Mouse (Mus musculus) CD4-positive, CD25-positive, alpha-beta regulatory T cell, adult 2 months (primary cell): Measurements from ENCODE around the gene Mfap3.

Experiments
- DNase-seq: peaks from one replicate; pipeline ENCODE4 v3.0.0-alpha.2; 2012; ENCODE audit warnings: low read depth, low spot score

Gene Mfap3

DNA sequence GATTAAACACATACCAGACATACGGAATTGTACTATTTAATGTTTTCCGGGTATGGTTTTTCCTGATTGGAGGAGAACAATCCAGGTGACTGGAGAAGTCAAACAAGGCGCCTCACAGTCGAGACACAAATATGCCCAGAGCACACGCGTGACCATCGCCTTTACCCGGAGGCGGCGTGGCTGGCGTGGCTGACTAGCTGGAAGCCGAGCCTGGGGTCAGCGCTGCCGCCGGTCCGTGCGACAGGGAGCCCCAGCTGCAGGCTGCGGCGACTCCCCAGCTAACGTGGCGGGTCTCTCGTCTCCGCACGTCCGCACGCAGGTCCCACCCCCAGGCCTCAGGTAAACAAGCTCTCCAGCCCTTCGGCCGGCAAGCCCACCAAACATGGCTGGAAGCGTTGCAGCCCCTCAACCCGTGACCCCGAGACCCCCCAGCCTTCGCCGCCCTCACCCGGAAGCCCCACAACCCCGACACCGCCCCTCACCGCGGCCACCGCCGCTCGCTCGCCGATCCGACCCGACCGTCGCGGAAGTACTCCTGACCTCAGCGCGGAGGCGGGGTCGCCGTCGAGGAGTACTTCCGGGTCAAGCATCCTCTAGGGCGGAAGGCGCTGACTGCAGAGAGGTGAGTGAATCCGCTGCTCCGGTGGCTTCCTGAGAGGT, at the start of gene Mfap3, which contains the start of gene Fam114a2:
Mfap3 (plus strand) TSS at position 574 of the 660 bp plus-strand sequence.
Fam114a2 (minus strand) TSS at position 527 of the 660 bp plus-strand sequence.
- peak; percentile 96 for DNase-seq

DNA sequence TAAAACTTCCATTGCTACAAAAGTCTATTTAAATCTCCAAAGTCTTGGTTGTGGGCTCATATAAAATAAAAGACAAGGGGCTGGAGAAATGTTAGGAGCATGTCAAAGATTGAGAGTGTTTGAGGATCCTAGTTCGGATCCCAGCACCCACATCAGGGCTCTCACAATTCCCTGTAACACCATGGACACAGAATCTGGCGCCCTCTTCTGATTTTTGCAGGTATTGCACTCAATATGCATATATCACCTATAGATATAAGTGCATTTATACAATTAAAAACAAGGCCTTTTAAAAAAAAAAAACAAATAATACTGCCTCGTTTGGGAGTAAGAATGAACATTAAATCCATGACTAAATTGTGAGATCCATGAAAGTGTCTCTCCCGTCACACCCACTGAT, 49.8 kb upstream of the Mfap3 start:
- peak; percentile 47 for DNase-seq

DNA sequence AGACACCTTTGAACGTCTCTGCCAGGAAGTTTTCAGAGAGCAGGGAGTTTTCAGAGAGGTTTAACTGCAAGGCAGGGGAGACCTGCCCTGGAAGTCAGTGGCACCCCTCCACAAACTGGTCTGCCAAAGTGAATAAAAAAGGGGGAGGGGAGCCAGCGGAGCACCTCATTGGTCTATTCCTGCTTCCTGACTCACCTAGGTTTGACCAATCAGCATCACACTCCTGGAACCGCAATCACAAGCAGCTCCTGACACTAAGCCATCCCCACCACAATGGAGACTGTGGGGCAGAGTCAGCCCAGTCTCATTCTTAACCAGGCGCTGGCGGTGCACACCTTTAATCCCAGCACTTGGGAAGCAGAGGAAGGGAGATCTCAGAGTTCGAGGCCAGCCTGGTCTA, 48.4 kb upstream of the Mfap3 start:
- no peak for DNase-seq

DNA sequence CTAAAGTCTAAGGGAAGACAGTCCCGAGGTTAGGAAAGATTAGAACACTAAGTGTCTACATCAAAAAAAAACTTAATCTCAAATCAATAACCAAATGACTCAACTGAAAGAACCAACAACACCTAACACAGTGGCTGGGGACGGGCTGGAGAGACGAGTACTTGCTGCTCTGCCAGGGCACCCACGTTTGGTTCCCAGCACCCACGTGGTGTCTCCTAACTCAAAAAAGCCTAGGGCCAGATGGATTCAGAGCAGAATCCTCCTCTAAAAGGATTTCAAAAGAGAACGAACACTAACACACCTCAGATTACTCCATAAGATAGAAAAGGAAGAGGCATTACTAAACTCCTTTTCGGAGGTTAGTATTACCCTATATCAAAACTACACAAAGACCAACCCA, 47.5 kb upstream of the Mfap3 start:
- DNase-seq: no peak

DNA sequence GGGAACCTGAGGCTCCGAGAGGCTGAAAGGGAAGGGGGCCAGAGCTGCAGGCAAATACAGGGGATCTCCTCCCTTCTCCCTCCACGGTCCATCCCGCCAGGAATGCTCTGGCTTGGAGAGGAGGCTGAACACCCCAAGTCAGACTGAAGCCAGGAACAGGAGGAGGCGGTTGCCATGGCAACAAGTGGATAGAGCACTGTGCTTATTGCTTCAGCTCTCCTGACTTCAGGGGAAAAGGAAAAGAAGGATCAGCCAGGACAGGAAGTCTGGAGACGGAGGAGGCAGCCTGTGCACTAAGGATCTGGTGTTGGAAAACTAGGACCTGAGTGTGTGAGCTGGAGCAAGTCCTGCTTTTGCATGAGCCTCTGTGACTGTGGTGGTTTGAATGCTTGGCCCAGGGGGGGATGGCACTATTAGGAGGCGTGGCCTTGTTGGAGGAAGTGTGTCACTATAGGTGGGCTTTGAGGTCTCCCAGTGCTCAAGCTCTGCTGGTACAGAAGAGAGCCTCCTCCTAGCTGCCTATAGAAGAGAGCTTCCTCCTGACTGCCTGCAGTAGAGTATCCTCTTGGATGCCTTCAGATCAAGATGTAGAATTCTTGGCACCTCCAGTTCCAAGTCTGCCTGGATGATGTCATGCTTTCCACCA, 44.0 kb upstream of the Mfap3 start:
- no peak for DNase-seq

DNA sequence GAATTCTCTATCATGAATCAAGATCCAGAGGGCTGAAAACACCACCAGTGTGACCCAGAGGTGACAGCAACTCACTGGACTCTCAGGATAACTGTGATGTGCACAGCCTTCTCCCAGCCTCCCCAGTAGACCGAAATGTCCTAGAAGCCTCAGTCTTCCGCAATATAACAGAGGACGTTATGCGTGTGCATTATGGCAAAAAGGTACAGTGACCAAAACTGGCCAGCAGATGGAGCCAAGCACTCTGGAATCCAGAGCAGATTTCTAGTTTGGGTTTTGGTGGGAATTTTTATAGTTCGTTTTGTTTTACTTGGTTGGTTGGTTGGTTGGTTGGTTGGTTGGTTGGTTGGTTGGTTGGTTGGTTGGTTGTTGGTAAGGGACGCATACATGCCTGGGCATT, 43.3 kb upstream of the Mfap3 start:
- DNase-seq: peak; percentile 56

DNA sequence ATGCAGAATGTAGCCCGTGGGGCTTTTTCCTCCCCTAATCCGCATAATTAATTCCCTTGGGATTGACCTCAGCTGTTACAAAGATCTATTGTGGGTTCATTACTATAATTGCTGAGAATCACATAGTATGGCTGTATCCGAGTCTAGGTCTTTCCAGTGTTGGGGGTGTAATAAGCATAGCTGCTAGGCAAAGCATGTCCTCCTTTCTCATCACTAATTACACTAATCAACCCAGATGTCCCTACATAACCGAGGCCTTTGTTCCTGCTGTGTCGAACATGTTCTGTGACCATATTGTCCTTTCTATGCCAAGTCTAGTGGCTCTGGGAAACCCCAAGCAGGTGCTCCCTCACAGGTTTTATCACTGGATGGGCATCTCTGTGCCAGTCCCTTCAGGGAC, 40.4 kb upstream of the Mfap3 start:
- no peak for DNase-seq

DNA sequence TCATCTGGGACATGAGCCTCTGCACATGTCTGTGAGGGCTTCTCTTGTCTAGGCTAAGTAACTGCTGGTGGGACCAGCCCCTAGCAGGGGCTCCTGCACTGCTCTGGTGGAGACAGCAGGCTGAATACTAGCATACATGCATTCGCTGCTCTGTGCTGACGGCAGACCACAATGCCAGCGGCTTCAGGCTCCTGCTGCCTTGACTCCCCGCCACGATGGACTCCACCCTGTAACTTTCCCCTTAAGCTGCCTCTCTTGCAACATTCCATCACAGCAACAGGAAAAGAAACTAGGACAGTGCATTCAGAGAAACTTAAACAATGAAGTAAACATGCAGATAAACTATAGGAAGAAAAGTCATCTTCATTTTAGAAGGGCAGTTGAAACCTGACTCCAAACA, 30.0 kb upstream of the Mfap3 start:
- no peak for DNase-seq

DNA sequence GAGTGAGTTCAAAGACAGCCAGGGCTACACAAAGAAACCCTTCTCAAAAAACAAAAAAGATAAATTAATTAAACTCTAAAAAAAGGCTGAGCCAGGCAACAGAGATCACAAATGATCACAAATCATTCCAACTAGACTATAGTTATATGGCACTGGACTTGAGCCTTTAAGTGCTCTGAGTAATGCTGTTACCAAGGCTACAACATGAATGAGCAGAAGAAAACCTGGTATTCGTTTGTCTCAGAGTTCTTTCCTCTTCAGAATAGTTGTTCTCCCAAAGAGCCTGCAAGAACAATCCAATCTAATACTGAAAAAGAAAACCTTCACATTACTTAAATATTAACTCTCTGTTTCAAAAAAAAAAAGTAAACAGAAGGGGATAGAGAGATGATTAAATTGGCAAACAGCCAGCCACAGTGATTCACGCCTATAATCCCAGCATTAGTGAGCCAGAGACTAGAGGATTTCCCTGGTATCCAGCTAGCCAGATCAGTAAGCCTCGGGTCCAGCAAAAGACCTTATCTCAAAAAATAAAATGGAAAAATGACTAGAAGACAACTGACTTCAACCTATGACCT, 21.9 kb upstream of the Mfap3 start:
- DNase-seq: no peak

DNA sequence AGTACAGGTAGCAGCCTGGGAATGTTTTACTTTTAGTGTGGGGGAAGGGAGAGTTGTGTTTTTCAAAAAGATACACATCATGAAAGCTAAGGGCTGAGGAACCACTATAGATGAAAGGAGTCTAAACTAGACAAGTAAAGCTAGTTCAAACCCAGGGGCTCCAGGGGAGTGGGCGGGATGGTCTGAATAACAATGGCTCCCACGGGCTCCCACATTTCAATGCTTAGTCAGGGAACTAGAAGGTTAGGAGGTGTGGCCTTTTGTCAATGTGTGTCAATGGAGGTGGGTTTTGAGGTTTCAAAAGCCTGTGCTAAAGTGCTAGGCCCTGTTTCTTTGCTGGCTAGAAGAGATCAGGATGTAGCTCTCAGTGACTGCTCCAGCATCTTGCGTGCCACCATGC, 20.8 kb upstream of the Mfap3 start:
- DNase-seq: no peak

DNA sequence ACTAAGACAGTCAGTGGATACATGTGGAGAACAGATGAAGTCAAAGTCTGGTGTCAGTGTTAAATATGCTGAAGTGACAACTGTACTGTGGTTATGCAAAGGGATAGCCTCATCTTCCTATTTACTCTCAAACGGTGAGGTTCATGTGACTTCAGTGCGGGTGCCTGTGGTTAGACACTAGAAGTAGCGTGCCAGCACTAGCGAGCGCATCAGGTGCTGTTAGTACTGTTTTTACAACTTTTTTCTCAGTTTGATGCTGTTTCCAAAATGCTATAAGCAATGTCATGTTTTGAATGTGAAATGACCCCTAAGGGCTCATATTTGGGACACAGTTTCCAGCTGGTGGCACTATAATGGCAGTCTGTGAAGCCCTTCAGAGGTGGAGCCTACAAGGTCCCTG, 20.2 kb upstream of the Mfap3 start:
- no peak for DNase-seq

DNA sequence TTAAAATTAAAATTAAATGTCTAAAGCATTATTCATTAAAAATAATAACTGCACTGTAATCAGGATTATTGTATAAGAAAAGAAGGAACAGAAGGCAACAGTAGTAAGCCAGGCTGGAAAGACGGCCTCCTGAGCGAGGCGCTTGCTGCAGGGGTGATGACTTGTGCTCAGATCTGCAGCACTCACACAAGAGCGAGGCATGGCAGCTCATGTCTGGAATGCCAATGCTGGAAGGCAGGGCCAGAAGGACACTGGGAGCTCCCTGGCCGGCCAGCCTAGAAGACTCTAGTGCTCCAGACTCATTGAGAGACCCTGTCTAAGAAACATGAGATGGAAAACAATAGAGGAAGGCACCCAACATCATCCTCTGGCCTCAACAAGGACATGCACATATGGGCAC, 15.3 kb upstream of the Mfap3 start:
- no peak for DNase-seq

DNA sequence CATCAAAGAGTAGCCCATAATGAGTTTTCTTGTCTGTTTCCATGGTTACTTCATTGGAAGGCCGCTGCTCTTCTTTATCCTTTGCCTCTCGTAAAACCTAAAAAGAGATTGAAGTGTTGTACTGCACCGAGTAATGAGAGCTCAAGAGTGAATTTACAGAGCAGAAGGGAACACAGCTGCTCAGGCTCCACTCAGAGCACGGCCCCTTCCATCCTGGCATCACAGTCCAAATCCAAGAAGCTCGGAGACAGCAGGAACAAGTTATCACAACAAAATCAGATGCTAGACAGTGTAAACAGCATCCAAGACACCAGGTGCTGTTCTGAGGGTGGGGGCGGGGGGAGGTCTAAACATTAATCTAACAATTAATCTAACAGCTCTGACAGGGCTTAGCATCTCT, 11.6 kb upstream of the Mfap3 start:
- DNase-seq: no peak

DNA sequence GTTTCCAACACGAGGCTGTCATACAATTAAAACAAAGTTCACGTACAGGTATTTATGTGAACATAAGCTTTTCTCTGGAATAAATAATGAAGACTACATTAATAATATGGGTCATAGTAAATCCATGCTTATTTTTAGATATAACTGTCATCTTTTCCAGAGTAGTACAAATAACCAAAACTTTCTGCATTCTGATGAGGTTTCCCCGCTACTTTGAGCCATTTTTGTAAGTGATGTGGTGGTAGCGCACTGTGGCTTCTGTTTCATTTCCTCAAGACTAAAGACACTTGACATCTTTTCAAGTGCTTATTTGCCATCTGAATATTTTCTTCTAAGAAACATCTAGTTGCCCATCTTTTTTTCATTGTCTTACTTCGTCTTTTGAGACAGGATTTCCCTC, 3.2 kb upstream of the Mfap3 start:
- no peak for DNase-seq

DNA sequence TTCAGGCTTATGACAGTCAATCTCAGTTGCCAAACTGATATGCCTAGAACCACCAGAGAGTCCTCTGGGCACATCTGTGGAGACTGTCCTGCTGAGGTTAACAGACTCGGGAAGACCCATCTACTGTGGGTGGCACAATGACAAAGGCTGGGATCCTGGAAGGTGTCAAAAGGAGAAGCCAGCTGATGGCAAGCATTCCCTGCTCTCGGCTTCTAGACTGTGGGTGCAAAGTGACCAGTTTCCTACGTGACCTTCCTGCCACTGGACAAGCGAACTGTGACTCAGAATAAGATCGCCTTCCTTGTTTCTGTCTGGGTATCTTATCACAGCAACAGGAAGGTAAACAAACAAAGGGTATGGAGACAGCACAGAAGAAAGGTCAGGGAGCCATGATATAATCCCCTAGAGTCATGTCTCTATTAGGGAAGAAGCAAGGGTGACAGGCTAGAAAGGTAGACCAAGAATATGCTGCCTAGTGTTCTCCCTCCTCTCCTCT, 1.5 kb upstream of the Mfap3 start:
- DNase-seq: no peak

DNA sequence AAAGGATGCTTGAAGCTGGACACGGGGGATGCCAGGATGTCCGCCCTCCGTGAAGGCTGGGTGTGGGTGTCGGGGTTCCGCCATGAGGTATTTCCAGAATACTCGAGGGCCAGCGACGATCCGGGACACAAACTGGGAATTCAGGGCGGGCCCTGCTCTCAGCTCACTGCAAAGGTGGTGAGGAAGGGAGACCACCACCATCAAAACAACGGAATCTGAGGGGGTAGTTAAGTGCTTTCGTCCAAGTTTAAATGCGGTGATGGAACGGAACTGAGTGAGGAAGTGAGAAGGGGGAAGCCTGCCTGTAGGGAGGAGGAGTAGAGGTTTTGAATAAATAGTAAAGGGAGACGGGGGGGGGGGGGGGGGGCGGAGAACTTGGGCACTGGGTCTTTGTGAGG, 286 bp downstream of the Mfap3 start:
- no peak for DNase-seq

DNA sequence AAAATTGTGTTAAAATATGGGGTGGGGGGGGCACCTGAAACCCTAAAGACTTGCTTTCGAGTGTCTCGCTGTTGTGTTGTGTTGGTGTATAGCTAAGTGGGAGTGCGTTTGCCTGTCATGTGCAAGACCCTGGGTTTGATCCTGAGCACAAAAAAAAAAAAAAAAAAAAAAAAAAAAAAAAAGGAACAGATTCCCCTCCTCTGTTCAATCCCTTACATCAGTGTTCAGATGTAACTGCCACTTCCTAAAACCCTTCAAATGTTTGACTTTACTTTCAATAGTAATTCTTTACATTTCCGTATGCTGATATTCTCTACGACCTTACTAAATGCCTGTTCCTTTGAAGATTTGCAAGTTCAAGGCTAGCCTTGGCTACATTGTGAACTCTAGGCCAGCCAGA, 840 bp downstream of the Mfap3 start:
- no peak for DNase-seq

DNA sequence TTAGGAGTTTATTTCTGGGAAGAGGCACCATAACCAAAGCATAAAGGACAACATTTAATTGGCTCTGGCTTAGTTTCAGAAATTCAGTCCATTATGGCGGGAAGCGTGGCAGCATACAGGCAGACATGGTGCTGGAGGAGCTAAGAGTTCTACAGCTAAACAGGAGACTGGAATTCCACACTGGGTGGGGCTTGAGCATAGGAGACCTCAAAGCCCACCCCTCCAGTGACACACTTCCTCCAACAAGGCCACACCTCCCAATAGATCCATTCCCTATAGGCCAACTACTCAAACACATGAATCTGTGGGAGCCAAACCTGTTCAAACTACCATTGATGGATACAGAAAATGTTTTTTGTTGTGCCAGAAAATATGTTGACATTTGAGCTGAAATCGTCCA, 2.7 kb downstream of the Mfap3 start:
- no peak for DNase-seq

DNA sequence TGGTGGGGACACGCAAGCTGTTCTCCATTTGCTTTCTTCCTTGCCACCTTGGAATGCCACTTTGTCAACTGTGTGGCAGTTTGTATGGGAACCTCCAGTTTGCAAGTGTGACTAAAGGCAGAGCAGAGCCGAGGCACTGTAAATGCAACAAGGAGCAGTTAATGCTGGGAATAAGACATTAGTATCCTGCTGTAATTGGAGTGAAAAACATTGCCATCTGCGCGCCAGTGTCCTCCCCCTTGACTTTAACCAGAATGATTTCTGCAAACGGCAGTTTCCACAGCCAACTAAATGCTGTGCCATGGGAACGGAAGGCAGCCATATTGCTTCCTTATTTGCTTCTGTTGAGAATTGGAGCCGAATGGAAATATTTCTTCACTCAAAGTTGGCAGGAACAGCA, 3.6 kb downstream of the Mfap3 start:
- DNase-seq: no peak

DNA sequence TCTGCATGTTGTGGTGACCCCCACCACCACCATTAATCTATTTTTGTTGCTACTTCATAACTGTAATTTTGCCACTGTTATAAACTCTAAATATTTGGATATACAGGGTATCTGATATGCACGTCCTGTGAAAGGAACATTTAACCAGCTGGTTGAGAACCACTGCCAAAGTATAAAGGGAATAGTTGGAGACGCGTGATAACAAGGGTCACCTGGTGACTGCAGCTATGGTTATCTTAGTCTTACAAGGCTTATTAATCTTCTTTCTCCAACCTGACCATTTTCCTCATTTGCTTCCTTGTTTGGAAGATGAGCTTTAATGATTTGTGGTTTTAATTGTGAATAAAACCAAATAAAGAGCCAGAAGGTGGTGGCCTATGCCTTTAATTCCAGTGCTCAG, 5.0 kb downstream of the Mfap3 start:
- no peak for DNase-seq

DNA sequence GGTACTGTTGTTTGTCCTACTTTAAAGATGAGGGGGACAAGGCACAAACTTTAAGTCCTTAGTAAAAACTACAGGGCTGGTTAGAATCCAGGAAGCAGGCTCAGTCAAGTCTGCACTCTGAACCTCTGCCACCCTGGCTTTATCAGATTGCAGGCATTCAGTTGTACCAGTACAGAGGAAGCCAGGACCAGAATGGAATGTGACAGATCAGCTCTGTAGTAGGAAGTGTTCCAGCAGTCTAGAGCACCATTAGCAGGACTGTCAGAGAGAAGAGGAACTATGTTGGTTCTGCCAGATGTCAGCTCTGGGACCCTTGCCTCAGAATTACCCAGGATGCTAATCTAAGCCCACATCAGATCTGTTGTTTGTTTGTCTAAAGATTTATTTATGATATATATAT, 6.1 kb downstream of the Mfap3 start:
- DNase-seq: no peak

DNA sequence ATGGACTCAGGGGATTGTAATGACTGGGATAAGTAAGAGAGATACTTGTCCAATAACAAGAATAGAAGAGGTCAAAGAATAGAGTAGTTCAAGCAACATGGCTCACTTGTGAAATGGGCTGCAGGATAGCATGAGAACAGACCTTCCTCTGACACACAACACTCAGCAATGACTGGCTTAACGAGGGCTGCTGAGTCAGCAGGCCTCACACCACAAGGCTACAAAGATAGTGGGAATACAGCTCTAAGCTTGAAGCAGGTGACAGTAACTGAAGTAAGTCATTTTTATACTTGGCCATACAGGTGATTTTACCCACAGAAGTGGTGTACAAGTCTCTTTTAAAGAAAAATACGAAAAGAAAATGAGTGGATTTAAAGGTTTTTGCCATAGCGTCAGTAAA, 7.4 kb downstream of the Mfap3 start:
- DNase-seq: no peak

DNA sequence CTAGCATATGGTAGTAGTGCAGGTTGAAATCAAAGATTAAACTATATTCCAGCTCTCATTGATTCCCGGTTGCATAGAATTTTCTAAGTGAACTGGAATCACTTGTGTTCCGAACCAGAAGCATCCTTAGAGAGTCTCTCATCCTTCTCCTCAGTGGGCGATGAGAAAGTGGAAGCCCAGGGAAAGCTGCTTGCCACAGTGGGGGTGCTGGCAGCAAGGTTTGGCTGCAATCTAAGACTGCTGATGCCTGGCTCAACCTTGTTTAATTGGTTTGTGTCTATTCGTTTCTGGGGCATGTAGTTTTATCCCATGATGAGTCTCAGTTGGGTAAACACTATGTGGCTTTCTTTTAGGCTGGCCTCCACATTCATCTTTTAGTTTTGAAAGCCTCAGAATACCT, 9.0 kb downstream of the Mfap3 start:
- no peak for DNase-seq
